Mouse (Mus musculus): ENCODE data around the gene Rtp2.
"Not testable (repeated sequence)": the region's sequence is repeated elsewhere in the genome, so short reads cannot be mapped to it uniquely, and the experiment has no call there.

The Rtp2 gene

DNA sequence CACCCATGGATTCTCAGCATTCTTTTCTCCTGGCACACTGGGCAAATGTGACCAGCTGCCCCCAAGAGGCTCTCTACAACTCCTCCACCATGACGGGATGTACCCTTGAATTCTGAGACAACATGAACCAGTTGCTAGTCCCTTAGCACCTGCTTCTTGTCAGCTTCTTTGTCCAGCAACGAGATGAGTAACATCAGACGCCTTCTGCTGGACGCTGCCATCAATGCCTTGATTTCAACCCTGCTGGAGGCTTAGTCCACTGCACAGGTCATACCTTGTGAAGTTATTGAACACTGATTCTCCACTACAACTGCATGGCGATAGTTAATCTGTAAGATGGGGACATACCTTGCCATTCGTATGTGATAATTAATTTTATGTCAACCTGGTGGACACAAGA is 15.5 kb upstream of the Rtp2 start:
- DNase-seq: no peak

- DNase-seq: no peak
These were observed 12.6 kb upstream of the Rtp2 start for GRCm38 (mm10) chr16:23944801-23945200.

GRCm38 (mm10) chr16:23934397-23934796 is 2.2 kb upstream of the Rtp2 start:
- DNase-seq: no peak

DNA sequence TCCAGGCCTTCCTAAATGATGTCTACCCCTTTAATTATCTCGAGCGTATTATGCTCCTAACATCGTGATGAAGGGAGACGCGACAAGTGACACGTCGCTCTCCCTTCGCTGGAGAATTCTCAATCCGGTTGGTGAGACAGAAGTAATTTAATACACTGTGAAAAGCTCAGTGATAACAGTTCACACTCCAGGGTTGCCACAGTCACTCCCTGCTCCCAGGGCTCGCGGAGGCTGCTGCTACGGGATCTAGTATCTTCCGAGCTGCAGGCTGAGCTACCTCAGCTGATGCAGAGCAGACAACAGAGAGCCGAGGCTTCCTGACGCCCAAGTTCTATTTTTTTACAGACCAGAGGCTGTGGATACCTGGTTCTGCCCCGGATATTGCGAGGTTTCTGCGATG is 919 bp downstream of the Rtp2 start:
- no peak for DNase-seq

DNA sequence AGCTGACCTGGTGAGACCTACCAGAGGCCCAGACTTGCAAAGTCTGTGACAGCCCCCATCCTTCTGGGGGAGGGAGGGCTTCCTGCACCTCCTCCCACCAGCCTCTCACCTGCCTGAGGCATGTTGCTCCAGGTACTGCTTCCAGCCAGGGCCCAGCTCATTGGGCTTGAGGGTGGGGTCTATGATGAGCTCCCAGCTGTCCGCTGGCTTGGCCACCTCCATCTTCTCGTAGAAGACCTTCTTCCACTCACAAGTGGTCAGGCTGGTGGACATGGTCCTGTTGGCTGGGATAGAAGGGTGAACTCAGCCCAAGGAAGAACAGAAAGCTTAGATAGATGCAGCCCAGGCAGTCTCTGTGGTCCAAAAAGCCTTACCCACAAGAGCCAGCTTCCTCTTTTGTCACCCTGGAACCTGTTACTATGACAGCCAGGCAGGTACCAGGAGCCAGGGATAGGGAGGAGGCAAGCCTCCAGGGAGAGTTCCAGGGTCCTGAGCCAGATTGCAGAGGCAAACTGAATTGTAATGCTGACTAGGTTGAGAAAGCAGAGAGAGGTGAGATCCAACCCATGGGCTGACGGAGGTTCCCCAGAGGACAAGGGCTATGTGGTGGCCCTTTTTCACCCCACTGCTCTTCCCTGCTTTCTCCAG is 1.6 kb downstream of the Rtp2 start:
- DNase-seq: no peak

DNA sequence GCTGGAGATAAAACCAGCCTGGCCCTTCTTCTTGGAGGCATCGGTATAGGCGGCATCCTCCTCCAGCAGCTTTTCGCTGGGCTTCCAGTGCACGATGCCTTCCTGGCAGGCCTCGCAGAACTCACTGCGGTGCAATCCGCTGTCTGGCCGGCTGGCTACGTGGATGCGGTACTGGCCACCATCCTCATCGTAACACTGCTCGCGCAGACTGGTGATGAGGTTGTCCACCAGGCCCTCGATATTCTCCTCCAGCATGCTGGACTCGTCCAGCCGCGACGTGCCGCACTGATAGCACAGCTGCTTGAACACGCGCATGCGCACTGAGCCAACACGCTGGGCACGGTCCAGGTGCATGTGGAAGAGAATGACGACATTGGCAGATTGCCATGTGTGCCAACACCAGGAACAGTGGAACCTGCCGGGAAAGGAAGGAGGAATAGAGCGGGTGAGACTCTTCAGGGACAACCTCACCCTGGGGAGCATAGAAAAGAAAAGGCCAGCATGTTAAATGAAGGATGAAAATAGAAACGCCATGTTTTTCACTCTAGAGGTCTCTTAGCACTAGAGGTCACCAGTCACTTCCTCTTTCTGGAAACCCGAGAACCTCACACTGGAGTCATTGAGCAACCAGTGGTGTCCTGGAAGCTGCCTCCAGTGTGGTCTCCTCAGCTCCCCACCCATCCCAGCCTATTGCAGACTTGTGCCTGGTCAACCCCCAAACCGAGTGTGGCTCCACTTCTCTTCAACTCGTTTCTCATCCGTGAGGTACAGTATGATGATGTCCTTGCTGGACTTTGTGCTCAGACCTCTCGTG is 4.7 kb downstream of the Rtp2 start:
- DNase-seq: no peak

DNA sequence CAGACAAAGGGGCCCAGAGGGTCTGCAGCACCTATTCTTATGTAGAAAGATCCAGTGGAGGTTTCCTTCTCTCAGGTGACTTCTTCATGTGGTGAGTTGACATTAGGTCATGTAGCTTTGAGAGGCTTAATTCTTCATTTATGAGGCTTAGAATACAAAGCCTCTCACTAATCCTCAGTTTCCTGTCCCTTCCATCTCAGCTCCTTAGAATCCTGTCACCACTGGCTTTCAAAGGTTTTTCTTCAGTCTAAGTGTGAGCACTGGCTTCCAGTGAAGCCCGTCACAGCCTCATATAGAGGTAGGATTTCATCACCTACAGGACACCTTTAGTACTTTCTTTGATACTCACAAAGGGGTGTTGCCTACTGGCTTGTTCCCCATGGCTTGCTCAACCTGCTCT is 9.3 kb downstream of the Rtp2 start:
- DNase-seq: no peak

GRCm38 (mm10) chr16:23921697-23922096 is 10.5 kb downstream of the Rtp2 start:
- no peak for DNase-seq

DNA sequence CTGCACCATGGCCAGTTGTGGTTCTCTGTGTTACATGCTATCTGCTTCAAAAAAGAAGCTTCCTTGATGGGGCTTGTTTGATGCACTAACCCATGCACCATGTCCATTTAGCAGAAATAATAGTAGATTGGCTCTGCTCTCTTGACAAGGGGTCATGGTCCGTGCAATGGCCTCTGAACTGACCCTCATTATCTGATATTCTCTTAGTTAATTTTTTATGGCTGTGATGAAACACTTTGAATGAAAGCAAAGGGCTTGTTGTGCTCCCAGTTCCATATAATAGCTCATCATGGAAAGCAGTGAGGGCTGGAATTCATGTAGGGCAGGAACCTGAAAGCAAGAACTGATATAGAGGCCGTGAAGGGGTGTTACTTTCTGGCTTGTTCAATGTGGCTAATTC is 12.8 kb downstream of the Rtp2 start:
- DNase-seq: no peak

DNA sequence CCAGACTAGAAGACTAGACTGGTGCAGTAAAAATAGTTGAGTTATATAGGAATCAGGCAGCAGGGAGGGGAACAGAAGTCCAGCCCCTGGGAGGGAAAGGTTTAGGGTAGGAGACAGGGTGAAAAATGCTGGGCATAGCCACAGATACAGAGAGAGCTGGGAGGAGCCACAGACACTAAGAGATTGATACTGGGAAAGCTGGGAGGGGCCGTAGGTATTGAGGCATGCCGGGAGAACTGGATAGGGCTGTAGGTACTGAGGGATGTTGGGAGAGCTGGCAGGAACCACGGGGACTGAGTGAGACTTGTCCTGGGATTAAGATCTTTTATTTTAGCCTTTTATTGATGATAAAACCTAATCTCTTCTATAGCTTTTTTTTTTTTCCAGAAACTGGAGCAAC is 18.8 kb downstream of the Rtp2 start:
- DNase-seq: no peak

- no peak for DNase-seq
These were observed 19.5 kb downstream of the Rtp2 start for GRCm38 (mm10) chr16:23912741-23913140.

GRCm38 (mm10) chr16:23909015-23909354 is 23.2 kb downstream of the Rtp2 start:
- DNase-seq: not testable (repeated sequence)

GRCm38 (mm10) chr16:23908076-23909014 is 23.8 kb downstream of the Rtp2 start:
- not testable (repeated sequence) for DNase-seq

GRCm38 (mm10) chr16:23906586-23906985 is 25.6 kb downstream of the Rtp2 start:
- not testable (repeated sequence) for DNase-seq

DNA sequence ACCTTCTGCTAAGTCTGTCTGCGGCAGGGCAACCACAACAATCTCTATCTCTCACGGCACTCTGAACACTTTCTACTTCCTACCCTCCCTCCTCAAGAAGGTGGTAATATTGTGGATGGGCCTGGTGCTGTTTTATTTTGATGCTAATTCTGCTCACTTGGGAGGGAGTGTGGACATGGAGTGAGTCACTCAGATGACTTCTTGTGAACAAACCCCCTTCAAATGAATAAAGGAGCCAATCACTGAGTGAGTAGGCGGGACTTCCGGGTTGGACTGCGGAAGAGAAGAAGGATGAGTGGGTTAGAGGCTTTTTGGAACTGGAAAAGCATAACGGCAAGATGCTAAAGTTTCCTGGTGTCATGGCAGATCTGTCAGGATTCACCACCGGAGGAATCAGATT is 30.8 kb downstream of the Rtp2 start:
- no peak for DNase-seq

GRCm38 (mm10) chr16:23900061-23900460 is 32.1 kb downstream of the Rtp2 start:
- DNase-seq: no peak

GRCm38 (mm10) chr16:23898840-23899239 is 33.4 kb downstream of the Rtp2 start:
- DNase-seq: peak; percentile 75 to 83

DNA sequence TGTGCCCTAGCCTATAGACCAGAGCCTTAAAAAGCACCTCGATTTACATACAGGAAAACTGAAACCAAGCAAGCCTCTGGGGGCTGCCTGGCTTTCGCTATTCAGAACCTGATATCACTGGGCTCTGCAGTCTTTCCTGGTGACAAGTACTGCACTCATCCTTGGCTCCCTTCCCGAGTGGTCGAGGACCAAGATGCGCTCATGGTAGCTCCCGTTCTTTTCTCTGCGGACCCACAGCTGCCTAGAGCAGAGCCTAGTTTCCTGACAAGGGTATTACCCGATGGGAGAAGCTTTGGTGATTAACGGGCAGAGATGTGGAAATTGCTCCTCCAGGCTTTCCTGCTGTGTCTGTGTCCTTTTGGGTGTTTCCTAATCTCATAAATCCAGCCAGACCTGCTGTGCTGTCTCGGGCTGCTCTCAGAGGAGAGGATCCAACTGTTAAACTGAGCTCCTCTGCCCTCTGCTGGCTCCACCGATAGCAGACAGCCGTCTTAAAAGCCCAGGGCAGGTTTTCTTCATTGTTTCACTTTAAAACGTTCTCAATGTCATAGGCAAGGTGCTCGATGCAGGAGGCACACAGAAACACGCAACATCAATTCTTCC is 34.1 kb downstream of the Rtp2 start:
- DNase-seq: peak; percentile 62 to 70

DNA sequence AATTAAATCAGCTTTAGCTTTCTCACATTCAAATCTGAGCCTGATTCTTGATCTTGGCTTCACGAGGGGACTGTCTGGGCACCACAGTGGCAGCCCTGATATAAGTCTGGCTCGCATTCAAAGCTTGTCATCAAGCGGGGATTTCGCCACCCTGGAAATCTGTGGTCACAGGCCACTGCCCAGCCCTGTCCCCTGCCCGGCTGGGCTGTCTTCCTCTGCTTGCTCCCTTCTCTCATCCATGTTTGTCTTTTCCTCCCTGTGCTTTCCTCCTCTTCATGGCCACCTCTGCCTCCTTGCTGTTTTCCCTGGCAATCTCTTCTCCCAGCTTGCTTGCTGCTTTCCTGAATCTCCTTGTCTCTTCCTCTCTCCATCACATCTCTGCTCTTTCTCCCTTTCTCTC is 34.7 kb downstream of the Rtp2 start:
- no peak for DNase-seq

GRCm38 (mm10) chr16:23895135-23895534 is 37.1 kb downstream of the Rtp2 start:
- DNase-seq: no peak

DNA sequence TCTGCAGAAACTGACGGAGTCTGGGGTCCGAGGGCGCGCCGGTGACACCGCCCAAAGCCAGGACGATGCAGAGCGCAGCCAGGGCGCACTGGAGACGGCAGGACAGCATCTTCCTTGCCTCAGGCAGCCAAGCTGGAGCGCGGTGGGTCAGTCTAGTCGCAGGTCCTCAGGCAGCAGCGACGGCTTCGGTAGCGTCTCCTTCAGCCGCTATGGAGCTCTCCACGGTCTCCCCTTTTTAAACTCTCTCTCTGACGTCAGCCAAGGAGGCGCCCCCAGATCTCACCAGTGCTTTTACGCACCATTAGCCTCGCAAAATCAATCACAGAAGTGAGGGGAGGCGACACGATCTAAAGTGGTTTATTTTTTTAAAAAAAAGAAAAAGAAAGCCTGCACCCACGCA is 41.6 kb downstream of the Rtp2 start, which contains the start of gene Sst:
Sst (minus strand) TSS at position 323 of the 400 bp plus-strand sequence.
- DNase-seq: no peak

- DNase-seq: no peak
These were observed 42.0 kb downstream of the Rtp2 start for GRCm38 (mm10) chr16:23890151-23890550.
